Mouse (Mus musculus) kidney, postnatal 0 days (tissue): Measurements from ENCODE around the gene P2rx6. TPM values are rescaled to one million over a fixed set of nuclear protein-coding genes. Genes with fewer than 3 reads are reported as not detected.

Experiments used
- ATAC-seq: fragments of 200-750 bp; cut with Nextera tagmentation; replicated peaks from 2 replicates; pipeline ENCODE4 v1.8.0; 2017; ENCODE audit warnings: low read depth, moderate number of reproducible peaks, moderate TSS enrichment, moderate library complexity; ENCODE audit not compliant: low FRiP score
- DNase-seq: peaks from one replicate; pipeline ENCODE4 v3.0.0-alpha.2; 2016; ENCODE audit warnings: low spot score
- H3K27ac ChIP-seq: fragments of 300-500 bp; sonication (generic); 2 replicates; pipeline ENCODE4 v1.5.1; 2014; ENCODE audit warnings: mild to moderate bottlenecking
- H3K27me3 ChIP-seq: fragments of 300-500 bp; sonication (generic); 2 replicates; pipeline ENCODE4 v1.6.1; 2014; ENCODE audit warnings: low read length, mixed read lengths; ENCODE audit not compliant: insufficient read depth
- H3K36me3 ChIP-seq: fragments of 300-500 bp; sonication (generic); 2 replicates; pipeline ENCODE4 v1.6.1; 2014; ENCODE audit warnings: low read length, mixed read lengths; ENCODE audit not compliant: insufficient read depth
- H3K4me1 ChIP-seq: fragments of 300-500 bp; sonication (generic); replicated peaks from 2 replicates; pipeline ENCODE4 v1.6.1; 2014; ENCODE audit warnings: antibody characterized with exemption, low read length, mixed read lengths; ENCODE audit not compliant: insufficient read depth
- H3K4me2 ChIP-seq: fragments of 300-500 bp; sonication (generic); 2 replicates; pipeline ENCODE4 v1.6.1; 2014; ENCODE audit warnings: mild to moderate bottlenecking, low read length, moderate library complexity, mixed read lengths
- H3K4me3 ChIP-seq: fragments of 300-500 bp; sonication (generic); replicated peaks from 2 replicates; pipeline ENCODE4 v1.5.1; 2014; ENCODE audit warnings: low read depth, low read length
- H3K9ac ChIP-seq: fragments of 300-500 bp; sonication (generic); 2 replicates; pipeline ENCODE4 v1.6.1; 2014; ENCODE audit warnings: low read depth, low read length
- H3K9me3 ChIP-seq: fragments of 300-500 bp; sonication (generic); replicated peaks from 2 replicates; pipeline ENCODE4 v1.6.1; 2016; ENCODE audit warnings: low read length, inconsistent platforms, mixed read lengths
- CTCF ChIP-seq: IDR thresholded peaks from 2 replicates; pipeline ENCODE4 v1.5.1; 2016; ENCODE audit warnings: antibody characterized with exemption, low read depth, mild to moderate bottlenecking, moderate library complexity
- WGBS: fragments of 180-500 bp; shearing (Covaris S2); extraction: QIAGEN DNeasy Blood & Tissue Kit; methylation state at CpG from one replicate; pipeline ENCODE4 v1.1.7; 2014; 5-methylcytosine and 5-hydroxymethylcytosine counted together
- polyA plus RNA-seq: library from polyadenylated mRNA; unstranded; fragments of >200 nt; fragmentation: Nextera tagmentation; extraction: Ambion mirVana; gene quantifications from 2 replicates; pipeline ENCODE4 v1.2.1, GENCODE M21; 2015

The P2rx6 gene
- 0.62 and 0.74 TPM in 2 replicates for polyA plus RNA-seq

GRCm38 (mm10) chr16:17561751-17562208 is at the start of gene P2rx6:
P2rx6 (plus strand) TSS chr16:17561885.
- peak within 1 kb of the TSS; percentile 24 for H3K4me3 ChIP-seq
- ATAC-seq: peak; percentile 67
- TF ChIP-seq CTCF: peak; percentile 1; the same call in 1 of the 2 replicates
- H3K9ac ChIP-seq: peak within 1 kb of the TSS; percentile 44
- no peaks in the 10 kb centered on the region for H3K27me3 ChIP-seq
- peak; percentile 74 for DNase-seq
- peak within 1 kb of the TSS; percentile 62 for H3K4me2 ChIP-seq
- no peaks in the 10 kb centered on the region for H3K9me3 ChIP-seq
- peaks cover 30% of the 10 kb centered on the region for H3K4me1 ChIP-seq
- H3K36me3 ChIP-seq: no peaks in the 10 kb centered on the region
- H3K27ac ChIP-seq: peak within 1 kb of the TSS; percentile 69
- 2% methylated on average over 10 of the region's 10 CpGs for WGBS

- no peak for TF ChIP-seq CTCF
- no peak for ATAC-seq
These were observed 42.8 kb upstream of the P2rx6 start for GRCm38 (mm10) chr16:17518910-17519309.

DNA sequence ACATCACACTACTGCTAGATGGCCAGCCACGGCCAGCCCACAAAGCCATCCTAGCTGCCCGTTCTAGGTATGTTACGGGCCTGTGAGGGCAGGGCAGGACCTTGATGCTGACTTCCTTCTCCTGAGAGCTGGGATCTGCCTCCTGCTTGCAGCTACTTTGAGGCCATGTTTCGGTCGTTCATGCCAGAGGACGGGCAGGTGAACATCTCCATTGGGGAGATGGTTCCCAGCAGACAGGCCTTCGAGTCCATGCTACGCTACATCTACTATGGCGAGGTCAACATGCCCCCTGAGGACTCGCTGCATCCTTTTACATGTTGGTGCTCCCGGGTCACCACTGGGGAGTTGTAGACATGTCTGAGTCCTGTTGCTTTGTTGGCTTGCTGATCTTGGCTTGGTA is 37.5 kb upstream of the P2rx6 start:
- H3K27ac ChIP-seq: no peak overlapping the region
- no peak for ATAC-seq
- H3K9ac ChIP-seq: no peak overlapping the region
- 95% methylated on average over 11 of the region's 11 CpGs for WGBS
- no peaks in the 10 kb centered on the region for H3K27me3 ChIP-seq
- no peaks in the 10 kb centered on the region for H3K9me3 ChIP-seq
- no peak overlapping the region for H3K4me2 ChIP-seq
- H3K4me1 ChIP-seq: no peaks in the 10 kb centered on the region
- no peak for TF ChIP-seq CTCF
- DNase-seq: no peak
- no peak overlapping the region for H3K4me3 ChIP-seq
- peaks cover 84% of the 10 kb centered on the region for H3K36me3 ChIP-seq

More at GRCm38 (mm10) chr16:17518910-17519309, 42.8 kb upstream of the P2rx6 start:
- H3K36me3 ChIP-seq: peaks cover 78% of the 10 kb centered on the region
- no peak overlapping the region for H3K9ac ChIP-seq
- 88% methylated on average over 2 of the region's 2 CpGs for WGBS
- H3K4me3 ChIP-seq: no peak overlapping the region
- no peaks in the 10 kb centered on the region for H3K4me1 ChIP-seq
- DNase-seq: no peak
- H3K27ac ChIP-seq: no peak overlapping the region
- H3K4me2 ChIP-seq: no peak overlapping the region
- no peaks in the 10 kb centered on the region for H3K9me3 ChIP-seq
- H3K27me3 ChIP-seq: no peaks in the 10 kb centered on the region

DNA sequence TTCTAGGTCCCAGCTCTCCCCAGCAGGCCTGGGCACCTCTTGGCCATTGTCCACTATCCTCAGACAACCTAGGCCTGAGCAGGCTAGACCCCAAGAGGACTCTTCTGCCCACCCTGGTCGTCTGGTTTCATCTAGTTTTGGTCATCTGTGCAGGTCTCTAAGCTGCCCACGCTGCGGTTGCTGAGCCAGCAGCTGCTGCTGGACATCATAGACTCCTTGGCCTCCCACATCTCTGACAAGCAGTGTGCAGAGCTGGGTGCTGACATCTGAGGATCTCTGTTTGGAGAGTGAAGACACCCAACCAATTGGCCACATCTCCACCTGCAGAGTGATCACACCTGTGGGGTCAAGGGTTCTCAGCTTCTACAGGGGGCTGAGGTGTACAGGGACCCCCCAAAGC is 36.2 kb upstream of the P2rx6 start:
- H3K27ac ChIP-seq: no peak overlapping the region
- H3K4me3 ChIP-seq: no peak overlapping the region
- WGBS: 77% methylated on average over 3 of the region's 3 CpGs

GRCm38 (mm10) chr16:17526223-17526622 is 35.5 kb upstream of the P2rx6 start:
- H3K36me3 ChIP-seq: peaks cover 64% of the 10 kb centered on the region
- H3K27ac ChIP-seq: no peak overlapping the region
- 0 out of 2 replicates have a peak, but pooled peaks have one; percentile 7 for TF ChIP-seq CTCF
- H3K4me2 ChIP-seq: no peak overlapping the region
- 87% methylated on average over 6 of the region's 6 CpGs for WGBS
- ATAC-seq (no peak), DNase-seq (no peak)
- H3K4me3 ChIP-seq: no peak overlapping the region
- no peaks in the 10 kb centered on the region for H3K9me3 ChIP-seq
- H3K4me1 ChIP-seq: 0 out of 2 replicates have a peak, but pooled peaks cover 6% of the 10 kb centered on the region
- no peaks in the 10 kb centered on the region for H3K27me3 ChIP-seq
- H3K9ac ChIP-seq: no peak overlapping the region

More for the DNA sequence above, 36.2 kb upstream of the P2rx6 start:
- H3K9me3 ChIP-seq: no peaks in the 10 kb centered on the region
- DNase-seq (no peak), ATAC-seq (no peak)
- H3K4me2 ChIP-seq: no peak overlapping the region
- 0 out of 2 replicates have a peak, but pooled peaks cover 6% of the 10 kb centered on the region for H3K4me1 ChIP-seq
- no peak overlapping the region for H3K9ac ChIP-seq
- no peak for TF ChIP-seq CTCF
- no peaks in the 10 kb centered on the region for H3K27me3 ChIP-seq
- H3K36me3 ChIP-seq: peaks cover 71% of the 10 kb centered on the region

DNA sequence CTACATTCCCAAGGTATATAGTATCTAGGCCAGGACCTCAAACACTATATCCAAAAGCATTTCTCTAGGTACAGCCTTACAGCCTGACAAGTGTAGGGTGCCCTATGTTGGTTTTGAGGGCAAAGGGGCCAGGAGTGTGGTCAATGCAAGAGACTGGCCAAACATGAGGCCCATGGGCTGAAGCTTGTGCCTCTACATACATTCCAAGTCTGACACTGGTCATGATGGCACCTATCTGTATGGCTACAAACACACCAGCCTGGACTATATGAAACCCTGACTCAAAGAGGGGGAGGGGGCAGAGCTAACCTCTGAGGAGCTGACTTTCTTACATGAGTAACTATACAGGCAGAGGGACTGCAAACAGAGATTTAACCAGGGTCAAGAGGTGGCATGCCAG is 34.1 kb upstream of the P2rx6 start:
- Histone ChIP-seq H3K4me2 (no peak overlapping the region), H3K27me3 (no peaks in the 10 kb centered on the region), H3K4me3 (no peak overlapping the region), H3K9ac (no peak overlapping the region), H3K36me3 (peaks cover 50% of the 10 kb centered on the region), H3K9me3 (no peaks in the 10 kb centered on the region), H3K4me1 (0 out of 2 replicates have a peak, but pooled peaks cover 11% of the 10 kb centered on the region), H3K27ac (no peak overlapping the region)
- no peak for TF ChIP-seq CTCF
- ATAC-seq: no peak
- DNase-seq: no peak

DNA sequence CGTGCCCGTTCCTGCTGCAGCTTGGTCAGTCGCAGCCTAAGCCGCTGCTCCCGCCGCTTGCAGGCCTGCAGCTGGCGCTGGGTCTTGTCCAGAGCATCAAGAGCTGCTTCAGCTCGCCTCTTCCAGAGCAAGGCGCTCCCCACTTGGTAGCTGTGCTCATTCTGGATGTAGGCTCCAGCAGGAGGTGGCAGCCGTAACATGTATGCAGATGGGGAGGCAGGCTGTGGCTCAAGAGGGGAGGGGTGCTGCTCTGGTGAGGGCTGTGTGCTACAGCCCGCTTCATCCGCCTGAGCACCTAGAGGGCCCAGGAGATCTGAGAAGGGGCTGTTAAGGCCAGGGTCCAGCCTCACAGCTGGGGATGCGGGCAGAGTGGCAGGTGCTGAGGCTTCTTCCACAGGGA is 33.4 kb upstream of the P2rx6 start:
- Histone ChIP-seq H3K27me3 (no peaks in the 10 kb centered on the region), H3K36me3 (peaks cover 44% of the 10 kb centered on the region), H3K4me1 (0 out of 2 replicates have a peak, but pooled peaks cover 11% of the 10 kb centered on the region), H3K4me3 (no peak overlapping the region), H3K4me2 (no peak overlapping the region), H3K9ac (0 out of 2 replicates have a peak overlapping the region, but pooled peaks have one; percentile 13), H3K27ac (no peak overlapping the region), H3K9me3 (no peaks in the 10 kb centered on the region)
- ATAC-seq (no peak), DNase-seq (no peak)
- TF ChIP-seq CTCF: no peak
- 93% methylated on average over 13 of the region's 13 CpGs for WGBS
